Mouse (Mus musculus) limb, embryonic 10.5 days (tissue): ENCODE measurements around the gene Alox12. TPM values are rescaled to one million over a fixed set of nuclear protein-coding genes. Genes with fewer than 3 reads are reported as not detected.
A peak's percentile ranks its signal among the peaks of the same experiment; 100 is the strongest.

ENCODE experiments used
- DNase-seq: peaks from one replicate; pipeline ENCODE4 v3.0.0-alpha.2; 2017; ENCODE audit warnings: low spot score
- H3K27ac ChIP-seq: fragments of 300-500 bp; sonication (generic); 2 replicates; pipeline ENCODE4 v1.5.1; 2016; ENCODE audit warnings: mild to moderate bottlenecking
- H3K27me3 ChIP-seq: fragments of 300-500 bp; sonication (generic); 2 replicates; pipeline ENCODE4 v1.6.1; 2016; ENCODE audit warnings: low read depth, mild to moderate bottlenecking; ENCODE audit not compliant: poor library complexity, severe bottlenecking
- H3K36me3 ChIP-seq: fragments of 300-500 bp; sonication (generic); 2 replicates; pipeline ENCODE4 v1.6.1; 2016; ENCODE audit warnings: mild to moderate bottlenecking, moderate library complexity
- H3K4me1 ChIP-seq: fragments of 300-500 bp; sonication (generic); 2 replicates; pipeline ENCODE4 v1.6.1; 2016
- H3K4me3 ChIP-seq: fragments of 300-500 bp; sonication (generic); 2 replicates; pipeline ENCODE4 v1.5.1; 2016; ENCODE audit warnings: mild to moderate bottlenecking, moderate library complexity
- H3K9me3 ChIP-seq: fragments of 300-500 bp; sonication (generic); replicated peaks from 2 replicates; pipeline ENCODE4 v1.6.1; 2016; ENCODE audit warnings: mild to moderate bottlenecking
- WGBS: fragments of 180-500 bp; shearing (Covaris S2); methylation state at CpG from one replicate; pipeline ENCODE4 v1.1.7; 2016; 5-methylcytosine and 5-hydroxymethylcytosine counted together
- polyA plus RNA-seq: library from polyadenylated mRNA; unstranded; fragments of >200 nt; fragmentation: Nextera tagmentation; extraction: Ambion mirVana; gene quantifications from 2 replicates; pipeline ENCODE4 v1.2.1, GENCODE M21; 2016

Gene Alox12
- polyA plus RNA-seq, 1 experiment from 2014 or later, result 2.9 TPM

DNA sequence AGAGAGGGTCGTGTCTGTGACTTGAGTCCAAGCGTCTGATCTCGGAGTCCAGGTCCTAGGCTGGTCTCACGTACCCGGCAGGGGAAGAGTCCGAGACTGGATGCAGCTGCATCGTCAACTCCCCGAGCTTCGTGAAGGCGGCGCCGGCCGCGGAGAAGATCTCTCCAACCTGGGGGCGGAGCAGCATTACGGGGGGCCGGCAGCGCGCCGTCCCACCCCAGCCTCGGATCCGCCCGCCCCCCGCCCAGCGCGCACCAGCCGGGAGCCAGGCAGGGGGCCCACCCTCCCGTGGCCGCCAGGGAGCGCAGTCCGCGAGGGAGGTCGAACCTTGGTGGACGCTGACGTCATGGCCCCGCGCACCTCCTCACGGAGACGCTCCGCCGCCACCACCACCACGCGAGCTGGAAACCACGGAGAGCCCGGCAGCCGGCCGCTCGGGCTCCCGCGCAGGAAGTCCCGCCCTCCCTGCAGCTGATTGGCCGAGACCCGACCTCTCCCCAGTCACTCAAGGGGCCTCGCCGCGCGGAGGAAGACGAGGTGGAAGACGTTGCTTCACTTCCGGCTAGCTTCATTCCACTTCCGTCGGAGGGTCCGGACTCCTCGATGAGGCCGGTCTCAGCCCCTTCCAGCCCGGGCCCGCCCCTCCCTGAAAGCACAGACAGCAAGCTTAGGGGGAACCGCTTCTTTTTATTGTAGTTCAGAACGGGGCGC, 17.5 kb downstream of the Alox12 start, which contains the start of gene 0610010K14Rik:
TSS of gene 0610010K14Rik (minus strand) at position 458 of the 711 bp plus-strand sequence.
- WGBS, result under 1% methylated on average over 65 of the region's 70 CpGs
- Histone ChIP-seq H3K27me3 (no peaks in the 10 kb centered on the region), H3K27ac (peak within 1 kb of the TSS; percentile 95), H3K4me3 (peak within 1 kb of the TSS; percentile 77), H3K36me3 (peaks cover 22% of the 10 kb centered on the region), H3K4me1 (peaks cover 62% of the 10 kb centered on the region), H3K9me3 (no peaks in the 10 kb centered on the region)
- DNase-seq, result peak; percentile 99

DNA sequence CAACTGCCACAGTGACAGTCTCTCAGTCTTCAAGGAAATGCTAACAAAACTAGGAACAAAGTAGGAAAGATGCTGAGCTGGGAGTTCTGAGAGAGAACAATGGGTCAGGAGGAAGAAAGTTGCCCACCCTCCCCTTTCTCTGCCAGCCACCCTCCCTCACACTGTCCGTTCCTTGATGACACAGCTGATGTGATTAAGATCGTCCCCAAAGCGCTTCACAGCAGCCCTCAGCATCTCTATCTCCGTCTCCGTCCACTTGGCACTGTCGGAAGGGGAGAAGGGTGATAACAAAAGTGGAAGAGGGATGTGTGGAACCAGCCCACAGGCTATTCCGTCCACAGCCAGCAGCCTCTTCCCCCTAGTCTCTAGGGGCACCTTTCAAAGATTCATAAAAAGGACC, 18.4 kb downstream of the Alox12 start:
- Histone ChIP-seq H3K36me3 (peaks cover 22% of the 10 kb centered on the region), H3K4me3 (peak overlapping the region; percentile 77), H3K27me3 (no peaks in the 10 kb centered on the region), H3K9me3 (no peaks in the 10 kb centered on the region), H3K4me1 (peaks cover 71% of the 10 kb centered on the region), H3K27ac (peak overlapping the region; percentile 95)
- DNase-seq, result no peak
- WGBS, result 57% methylated on average over 7 of the region's 7 CpGs

DNA sequence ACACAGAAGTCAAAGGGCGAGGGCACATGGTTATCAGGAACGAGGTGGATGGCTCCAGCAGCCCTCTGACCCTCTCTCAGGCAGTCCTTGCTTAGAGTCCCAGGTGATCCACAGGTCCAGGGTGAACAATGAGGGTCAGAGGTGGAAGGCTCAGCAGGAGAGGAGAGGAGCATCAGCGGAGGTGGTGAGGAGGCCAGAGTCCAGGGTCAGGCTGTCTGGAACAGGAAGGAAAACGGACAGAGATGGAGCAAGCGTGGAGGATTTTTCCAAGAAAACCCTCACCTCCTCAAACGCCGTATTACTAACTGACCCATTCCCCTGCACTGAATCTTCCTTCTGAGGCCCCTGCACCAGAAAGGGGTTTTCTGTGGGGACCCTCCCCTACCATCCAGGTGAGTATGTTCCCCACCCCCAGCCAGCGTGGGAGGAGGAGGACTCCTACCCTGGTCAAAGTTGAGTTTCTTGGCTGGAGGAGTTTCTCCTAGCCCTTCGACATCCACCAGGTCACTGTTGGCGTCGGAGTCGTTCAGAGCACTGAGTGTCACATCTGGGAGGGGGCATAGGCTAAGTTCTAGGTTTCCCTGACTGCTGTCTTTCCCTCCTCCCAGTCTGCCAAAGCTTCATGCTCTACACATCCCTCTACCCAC, 19.8 kb downstream of the Alox12 start:
- Histone ChIP-seq H3K9me3 (no peaks in the 10 kb centered on the region), H3K27me3 (peaks cover 4% of the 10 kb centered on the region), H3K36me3 (peaks cover 22% of the 10 kb centered on the region), H3K4me3 (no peak overlapping the region), H3K4me1 (peaks cover 72% of the 10 kb centered on the region), H3K27ac (no peak overlapping the region)
- DNase-seq, result no peak
- 90% methylated on average over 12 of the region's 12 CpGs for WGBS

DNA sequence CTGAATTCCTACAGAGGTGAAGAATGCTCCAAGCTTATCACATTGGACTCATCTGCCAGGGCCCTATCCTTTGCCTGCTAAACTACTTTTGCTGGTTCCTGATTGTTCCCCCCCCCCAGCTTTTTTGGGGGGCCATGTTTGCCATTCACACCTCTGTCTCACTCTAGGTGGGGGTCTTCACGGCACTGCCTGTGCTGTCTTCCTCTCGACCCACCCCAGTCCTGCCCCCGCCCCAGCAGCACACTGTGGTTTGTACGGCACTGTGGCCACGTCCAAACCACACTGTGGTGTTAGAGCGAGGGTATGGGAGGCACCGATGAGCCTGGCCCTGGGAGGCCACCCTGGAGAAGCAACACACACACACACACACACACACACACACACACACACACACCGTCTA, 20.7 kb downstream of the Alox12 start:
- Histone ChIP-seq H3K27ac (peak overlapping the region; percentile 88; the same call in 1 of the 2 replicates), H3K4me3 (no peak overlapping the region), H3K4me1 (peaks cover 77% of the 10 kb centered on the region), H3K9me3 (no peaks in the 10 kb centered on the region), H3K36me3 (peaks cover 22% of the 10 kb centered on the region), H3K27me3 (peaks cover 13% of the 10 kb centered on the region)
- DNase-seq, result no peak
- 94% methylated on average over 8 of the region's 8 CpGs for WGBS

DNA sequence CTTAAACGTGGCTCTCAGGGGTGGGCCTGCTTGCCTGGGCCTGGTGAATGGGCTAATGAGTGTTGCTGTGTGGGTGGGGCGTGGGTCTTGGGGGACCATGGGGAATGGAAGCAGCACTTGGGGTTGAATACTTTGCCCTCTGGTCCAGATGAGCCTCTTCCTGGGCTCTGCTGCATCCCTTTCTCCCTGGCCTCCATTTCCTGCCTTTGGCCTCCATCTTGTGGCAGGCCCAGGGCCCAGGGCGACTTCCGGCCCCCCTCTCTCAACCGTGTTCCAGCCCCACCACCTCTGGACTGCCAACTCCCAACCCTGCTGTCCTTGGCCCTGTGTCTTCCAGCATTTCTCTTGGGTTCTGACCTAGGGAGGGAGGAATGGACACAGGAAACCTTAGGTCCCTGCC, 21.1 kb downstream of the Alox12 start:
- Histone ChIP-seq H3K36me3 (peaks cover 22% of the 10 kb centered on the region), H3K27me3 (peaks cover 18% of the 10 kb centered on the region), H3K4me3 (no peak overlapping the region), H3K9me3 (no peaks in the 10 kb centered on the region), H3K27ac (peak overlapping the region; percentile 88), H3K4me1 (peaks cover 79% of the 10 kb centered on the region)
- WGBS, result 66% methylated on average over 5 of the region's 5 CpGs
- DNase-seq, result no peak

DNA sequence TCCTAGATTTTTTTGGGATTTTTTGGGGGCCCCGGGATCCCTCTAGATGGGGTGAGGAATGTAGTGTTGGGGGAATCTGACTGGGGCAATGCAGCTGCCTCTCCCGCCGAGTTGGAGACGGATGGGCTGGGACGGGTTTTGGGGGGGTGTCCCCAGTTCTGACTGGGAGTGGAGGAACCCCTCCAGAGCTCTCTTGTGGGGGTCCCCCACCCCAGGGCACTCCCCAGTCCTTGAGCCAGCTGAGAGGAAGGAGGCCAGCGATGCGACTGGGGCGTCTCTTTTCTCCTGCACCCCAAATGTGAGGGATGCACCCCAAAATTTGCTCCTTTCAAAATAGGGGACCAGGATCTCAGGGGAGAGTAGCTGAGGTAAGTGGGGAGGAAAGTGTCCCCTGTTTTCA, 22.1 kb downstream of the Alox12 start:
- Histone ChIP-seq H3K9me3 (no peaks in the 10 kb centered on the region), H3K36me3 (peaks cover 22% of the 10 kb centered on the region), H3K4me3 (peak overlapping the region; percentile 48), H3K27ac (peak overlapping the region; percentile 88), H3K4me1 (peaks cover 75% of the 10 kb centered on the region), H3K27me3 (peaks cover 28% of the 10 kb centered on the region)
- no peak for DNase-seq
- 34% methylated on average over 8 of the region's 8 CpGs for WGBS

DNA sequence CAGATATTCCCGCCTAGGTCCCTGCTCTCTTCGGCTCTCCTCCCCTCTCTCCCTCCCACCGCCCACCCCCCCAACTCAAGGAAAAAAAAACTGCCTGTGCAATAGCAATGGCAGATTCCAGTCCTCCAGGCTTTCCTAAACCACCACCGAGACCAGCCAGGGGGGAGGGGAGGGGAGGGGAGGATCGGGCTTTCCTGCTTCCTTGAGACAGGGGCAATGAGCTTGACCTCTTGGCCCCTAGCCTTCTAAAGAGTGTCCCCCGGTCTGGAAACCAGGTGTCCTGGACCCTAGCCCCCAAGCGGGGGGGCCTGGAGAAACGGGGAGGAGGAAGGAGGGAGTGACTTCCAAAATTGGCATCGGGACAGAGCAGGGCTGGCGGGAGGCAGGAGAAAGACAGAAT, 22.6 kb downstream of the Alox12 start:
- peak; percentile 86 for DNase-seq
- Histone ChIP-seq H3K27ac (peak overlapping the region; percentile 88), H3K36me3 (peaks cover 22% of the 10 kb centered on the region), H3K4me3 (peak overlapping the region; percentile 48), H3K4me1 (peaks cover 76% of the 10 kb centered on the region), H3K9me3 (no peaks in the 10 kb centered on the region), H3K27me3 (peaks cover 33% of the 10 kb centered on the region)
- WGBS, result 5% methylated on average over 10 of the region's 10 CpGs

DNA sequence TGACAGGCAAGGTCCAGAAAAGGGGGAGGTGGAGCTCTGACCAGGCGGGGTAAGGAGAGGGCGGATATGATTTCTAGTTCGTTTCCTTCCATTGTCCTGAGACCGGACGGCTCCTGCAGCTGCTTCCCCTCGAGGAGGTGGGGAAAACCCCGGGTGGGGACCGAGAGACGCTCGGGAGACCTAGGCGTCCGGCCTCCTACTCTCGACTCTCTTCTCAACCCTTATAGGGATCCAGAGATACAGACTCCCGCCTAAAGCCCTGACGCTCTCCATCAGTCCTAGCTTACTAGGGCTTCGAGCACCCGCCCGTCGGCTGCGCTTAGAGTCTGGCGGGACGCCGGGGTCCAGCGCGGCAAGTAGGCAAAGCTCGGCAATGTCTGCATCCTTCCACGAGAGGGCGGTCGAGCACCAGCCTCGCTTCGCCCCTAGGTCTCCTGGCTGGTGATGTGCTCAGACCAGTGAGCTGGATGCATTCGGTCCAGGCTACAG, 24.9 kb downstream of the Alox12 start:
- peak overlapping the region; percentile 68 for H3K27ac ChIP-seq
- H3K9me3 ChIP-seq, result no peaks in the 10 kb centered on the region
- H3K4me1 ChIP-seq, result peaks cover 75% of the 10 kb centered on the region
- peak overlapping the region; percentile 46 for H3K4me3 ChIP-seq
- DNase-seq, result peak; percentile 91
- 2% methylated on average over 32 of the region's 32 CpGs for WGBS
- H3K36me3 ChIP-seq, result peaks cover 14% of the 10 kb centered on the region
- peaks cover 55% of the 10 kb centered on the region for H3K27me3 ChIP-seq

DNA sequence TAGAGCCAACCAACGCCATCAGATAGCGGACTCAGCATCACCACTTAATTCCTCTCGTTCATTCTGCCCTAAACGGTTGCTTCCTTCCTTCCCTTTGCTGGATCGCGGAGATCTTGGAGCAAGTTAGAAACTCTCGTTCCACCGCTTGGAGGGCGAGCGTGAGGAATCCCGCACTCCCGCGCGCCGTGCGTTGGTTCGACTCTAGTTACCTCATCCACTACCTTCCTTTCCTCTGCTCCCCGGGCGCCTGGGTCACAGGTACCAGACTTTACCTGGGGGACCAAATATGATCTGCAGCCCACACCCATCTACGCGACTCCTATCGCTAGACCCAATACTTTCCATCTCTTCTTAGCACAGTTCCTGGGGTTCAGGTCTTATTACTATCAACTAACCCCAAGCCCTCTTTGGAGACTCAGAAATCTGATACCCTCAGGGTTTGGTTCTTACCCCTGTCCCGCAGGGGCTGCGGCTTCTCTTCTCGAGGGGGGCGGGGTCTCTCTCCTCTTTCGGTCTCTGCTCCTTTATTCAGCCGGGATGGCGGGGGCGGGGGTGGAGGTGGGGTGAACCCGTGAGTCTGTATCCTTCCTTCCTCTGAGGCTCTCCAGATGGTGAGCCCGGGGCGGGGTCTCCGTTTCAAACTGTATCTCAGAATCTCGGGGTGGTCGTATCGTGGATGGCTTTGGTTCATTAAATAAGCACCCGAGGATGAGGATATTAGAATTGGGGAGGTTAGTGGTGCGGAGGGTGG, 25.7 kb downstream of the Alox12 start, which contains the start of gene Bcl6b:
TSS of gene Bcl6b (minus strand) at position 539 of the 751 bp plus-strand sequence.
- DNase-seq, result no peak
- peak within 1 kb of the TSS; percentile 68 for H3K27ac ChIP-seq
- peaks cover 64% of the 10 kb centered on the region for H3K27me3 ChIP-seq
- peaks cover 72% of the 10 kb centered on the region for H3K4me1 ChIP-seq
- H3K36me3 ChIP-seq, result peaks cover 6% of the 10 kb centered on the region
- H3K9me3 ChIP-seq, result no peaks in the 10 kb centered on the region
- 2% methylated on average over 39 of the region's 39 CpGs for WGBS
- H3K4me3 ChIP-seq, result peak within 1 kb of the TSS; percentile 46

DNA sequence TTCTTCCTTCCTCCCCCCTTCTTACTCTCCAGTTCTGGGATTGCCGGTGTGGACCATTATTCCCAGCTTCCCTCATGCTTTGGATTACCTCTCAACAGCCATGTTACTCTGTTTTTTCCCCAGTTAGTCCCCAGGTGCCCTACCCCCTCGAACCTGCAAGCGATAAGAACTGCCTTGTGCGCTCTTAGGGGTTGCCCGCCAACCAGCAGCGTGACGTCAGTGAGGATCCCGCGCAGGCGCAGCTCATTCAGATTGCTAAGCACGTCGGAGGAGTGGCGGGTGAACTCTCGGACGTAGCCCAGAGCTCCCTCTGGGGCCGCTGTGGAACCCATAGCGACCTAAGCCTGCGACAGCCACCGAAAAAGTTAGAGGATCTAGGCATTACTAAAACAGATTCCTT, 26.3 kb downstream of the Alox12 start:
- WGBS, result under 1% methylated on average over 19 of the region's 19 CpGs
- peak; percentile 83 for DNase-seq
- peaks cover 66% of the 10 kb centered on the region for H3K4me1 ChIP-seq
- peaks cover 70% of the 10 kb centered on the region for H3K27me3 ChIP-seq
- peak overlapping the region; percentile 58 for H3K27ac ChIP-seq
- H3K4me3 ChIP-seq, result peak overlapping the region; percentile 46
- H3K9me3 ChIP-seq, result no peaks in the 10 kb centered on the region
- H3K36me3 ChIP-seq, result no peaks in the 10 kb centered on the region

DNA sequence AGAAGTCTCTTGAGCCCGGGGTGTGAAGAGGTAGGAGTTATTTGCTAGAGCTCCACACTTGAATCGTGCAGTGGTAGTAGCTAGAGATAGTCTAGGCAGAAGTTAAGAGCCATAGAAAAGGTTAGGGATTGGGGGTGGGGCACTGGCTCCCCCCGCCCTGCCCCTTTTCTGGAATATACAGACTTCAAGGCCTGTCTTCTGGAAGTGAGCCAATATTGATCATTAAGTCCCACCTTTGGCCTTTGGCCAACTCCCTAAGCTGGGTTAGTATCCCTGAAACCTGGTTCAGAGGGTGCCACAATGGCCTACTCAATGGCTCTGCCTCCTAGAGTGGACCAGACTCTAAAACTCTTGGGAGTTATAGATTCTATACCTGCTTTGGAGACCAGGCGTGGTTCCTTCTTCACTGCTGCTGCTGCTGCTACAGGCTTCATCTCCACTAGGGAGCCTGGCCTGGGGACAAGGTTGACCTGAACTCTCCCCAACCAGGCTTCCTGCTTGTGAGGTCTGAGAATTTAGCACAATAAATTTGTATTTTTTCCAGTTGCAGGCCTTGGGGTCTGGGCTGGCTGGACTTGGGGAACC, 27.4 kb downstream of the Alox12 start:
- no peak for DNase-seq
- H3K4me1 ChIP-seq, result peaks cover 55% of the 10 kb centered on the region
- peak overlapping the region; percentile 16; the same call in 1 of the 2 replicates for H3K27ac ChIP-seq
- 89% methylated on average over 4 of the region's 4 CpGs for WGBS
- H3K27me3 ChIP-seq, result peaks cover 75% of the 10 kb centered on the region
- peak overlapping the region; percentile 46 for H3K4me3 ChIP-seq
- H3K36me3 ChIP-seq, result no peaks in the 10 kb centered on the region
- no peaks in the 10 kb centered on the region for H3K9me3 ChIP-seq

DNA sequence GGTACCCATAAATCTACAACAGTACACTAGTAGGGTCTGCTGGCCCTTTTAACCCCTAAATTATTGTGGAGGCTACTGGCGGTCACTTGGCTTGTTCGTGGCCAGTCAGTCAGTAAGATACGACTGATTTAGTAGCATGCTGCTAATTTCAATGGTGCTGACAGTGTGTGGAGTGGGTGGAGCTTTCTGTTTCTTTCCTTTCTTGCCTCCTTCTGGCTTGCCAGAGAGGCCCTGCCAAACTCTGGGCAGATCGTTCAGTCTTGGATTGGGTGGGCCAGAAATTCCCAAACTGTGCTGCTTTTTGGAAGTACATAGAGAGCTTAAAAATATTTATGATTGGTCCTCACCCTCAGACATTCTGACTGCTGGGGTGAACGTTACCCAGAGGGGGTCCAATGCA, 28.0 kb downstream of the Alox12 start:
- Histone ChIP-seq H3K4me1 (peaks cover 53% of the 10 kb centered on the region), H3K27me3 (peaks cover 81% of the 10 kb centered on the region), H3K36me3 (no peaks in the 10 kb centered on the region), H3K9me3 (no peaks in the 10 kb centered on the region), H3K4me3 (peak overlapping the region; percentile 46), H3K27ac (peak overlapping the region; percentile 28; the same call in 1 of the 2 replicates)
- no peak for DNase-seq
- 28% methylated on average over 5 of the region's 5 CpGs for WGBS
